Mouse (Mus musculus): ENCODE data around the gene Knl1.

DNA sequence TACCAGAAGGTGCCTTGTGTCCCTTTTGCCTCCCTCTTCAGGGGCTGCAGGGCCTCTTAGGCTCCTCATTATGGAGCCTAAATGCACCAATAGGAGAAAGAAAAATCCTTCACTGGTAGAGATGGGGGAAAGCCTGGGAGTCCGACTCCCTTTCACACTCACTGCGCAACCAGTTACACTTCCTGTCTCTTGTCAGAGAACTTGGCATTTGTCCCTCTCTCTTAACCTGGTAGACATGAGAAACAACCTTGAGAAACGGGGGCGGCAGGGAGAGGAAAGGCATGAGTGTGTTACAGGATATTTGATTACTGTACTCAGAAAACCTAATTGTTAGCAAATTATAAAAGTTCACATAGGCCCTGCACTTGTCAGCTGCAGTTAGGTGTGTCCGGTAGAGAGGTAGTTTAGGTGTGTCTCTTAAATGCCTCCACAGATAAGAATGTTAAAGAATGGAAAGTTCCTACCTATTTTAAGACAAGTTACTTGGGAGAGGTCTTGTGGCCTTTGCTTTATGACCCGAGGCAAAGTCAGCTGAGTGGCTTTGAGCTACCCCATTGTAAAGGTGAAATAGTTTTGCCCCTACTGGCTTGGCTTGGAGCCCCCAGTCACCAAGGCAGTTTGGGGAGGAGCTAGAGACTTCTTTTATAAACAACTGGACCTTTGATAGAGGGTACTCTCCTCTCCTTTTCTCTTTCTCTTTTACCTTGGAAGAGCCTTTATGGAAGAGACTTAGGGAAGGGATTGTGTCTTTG, 48.6 kb upstream of the Knl1 start:
- TF ChIP-seq EP300 (optimal IDR thresholded peaks at IDR 0.05) (no peak), CTCF (IDR thresholded peaks at IDR 0.05; ENCODE audit: low read depth) (no peak)

Measured in stomach, postnatal 0 days (tissue).